In the genomic region with DNA sequence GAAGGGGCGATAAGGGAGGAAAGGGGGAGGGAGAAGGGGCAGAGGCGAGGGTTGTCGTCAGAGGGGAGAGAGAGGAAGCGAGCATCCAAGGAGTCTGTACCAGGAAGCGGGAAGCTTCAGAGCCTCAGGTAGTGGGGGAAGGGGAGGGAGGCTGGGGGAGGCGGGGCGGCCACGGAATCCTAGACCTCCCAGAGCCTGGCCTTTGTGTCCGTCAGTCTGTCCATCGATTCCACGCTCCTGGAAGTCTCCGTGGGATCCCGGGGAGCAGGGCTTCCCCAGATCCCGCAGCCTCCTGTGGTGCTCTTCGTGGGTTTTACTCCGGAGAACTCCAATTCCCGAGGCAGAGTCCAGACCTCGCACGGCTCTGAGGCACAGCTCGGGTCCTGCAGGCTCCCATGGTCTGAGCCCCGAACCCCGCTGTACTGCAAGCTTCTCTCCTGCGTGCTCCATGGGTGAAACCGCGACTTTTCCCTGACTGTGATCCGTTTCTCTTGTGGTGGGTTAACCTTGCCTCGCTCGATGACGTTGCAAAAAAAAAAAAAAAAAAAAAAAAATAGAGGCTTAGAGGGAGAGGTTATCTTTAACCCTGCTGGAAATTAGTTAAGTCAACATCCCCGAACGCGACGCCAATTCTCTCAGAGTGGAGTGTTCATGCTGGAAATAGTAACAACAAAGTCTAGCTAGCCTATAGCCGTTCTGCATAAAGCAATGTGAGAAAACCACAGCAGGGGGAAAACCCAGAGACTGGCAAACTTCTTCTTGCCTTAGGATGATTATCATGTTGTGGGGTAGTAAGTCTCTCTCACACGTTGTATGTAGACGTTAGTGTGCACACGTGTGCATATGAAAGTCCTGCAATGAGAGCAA, we compare ENCODE assay signal across 8 mouse cellular contexts. TPM values are rescaled to one million over a fixed set of nuclear protein-coding genes. Genes with fewer than 3 reads are reported as not detected.
A peak's percentile ranks its signal among the peaks of the same experiment; 100 is the strongest.
DNase-seq lines count a peak whose midpoint lies in the region; ATAC-seq and TF ChIP-seq lines count a peak whose summit lies in the region.

No protein-coding gene starts in this region.

- peak overlapping the region; percentile 78 for H3K9ac ChIP-seq in embryonic facial prominence, embryonic 14.5 days (ENCODE audit: low read depth, low read length)
- peak overlapping the region; percentile 60 for H3K9ac ChIP-seq in hindbrain, embryonic 14.5 days
- peak overlapping the region; percentile 73 for H3K9ac ChIP-seq in liver, postnatal 0 days (replicated peaks)

- H3K4me2 ChIP-seq in embryonic facial prominence, embryonic 14.5 days (ENCODE audit: low read depth, low read length) = peak overlapping the region; percentile 93
- H3K4me2 ChIP-seq in hindbrain, embryonic 14.5 days (replicated peaks) = peak overlapping the region; percentile 87
- H3K4me2 ChIP-seq in liver, postnatal 0 days (ENCODE audit: low read depth, low read length) = peak overlapping the region; percentile 94

- 1% methylated on average over 28 of the region's 37 CpGs for WGBS in embryonic facial prominence, embryonic 14.5 days
- WGBS in hindbrain, embryonic 14.5 days = 2% methylated on average over 36 of the region's 37 CpGs
- WGBS in liver, postnatal 0 days (ENCODE audit: insufficient replicate concordance) = 2% methylated on average over 34 of the region's 37 CpGs

- H3K4me3 ChIP-seq in embryonic facial prominence, embryonic 14.5 days (ENCODE audit: low read depth, low read length) = peak overlapping the region; percentile 61
- H3K4me3 ChIP-seq in hindbrain, embryonic 14.5 days (replicated peaks; ENCODE audit: low read length) = peak overlapping the region; percentile 41
- H3K4me3 ChIP-seq in liver, postnatal 0 days (ENCODE audit: low read depth, low read length) = peak overlapping the region; percentile 53

- H3K27ac ChIP-seq in embryonic facial prominence, embryonic 14.5 days (replicated peaks; ENCODE audit: low read depth, low read length) = peak overlapping the region; percentile 71
- H3K27ac ChIP-seq in hindbrain, embryonic 14.5 days = no peak overlapping the region
- peak overlapping the region; percentile 66 for H3K27ac ChIP-seq in liver, postnatal 0 days (ENCODE audit: low read depth)

- no peak for TF ChIP-seq CTCF in liver, postnatal 0 days (IDR thresholded peaks at IDR 0.05; ENCODE audit: low read depth)

- no peaks in the 10 kb centered on the region for H3K27me3 ChIP-seq in embryonic facial prominence, embryonic 14.5 days (replicated peaks; ENCODE audit: control insufficient read depth, insufficient read depth, low read length)
- peaks cover 7% of the 10 kb centered on the region; the same call in 1 of the 2 replicates for H3K27me3 ChIP-seq in hindbrain, embryonic 14.5 days (ENCODE audit: control insufficient read depth, insufficient read depth, low read length)
- no peaks in the 10 kb centered on the region for H3K27me3 ChIP-seq in liver, postnatal 0 days (ENCODE audit: insufficient read depth, low read length)

- no peak for TF ChIP-seq EP300 in liver, postnatal 0 days (IDR thresholded peaks at IDR 0.05; ENCODE audit: low read depth)

- no peaks in the 10 kb centered on the region for H3K9me3 ChIP-seq in embryonic facial prominence, embryonic 14.5 days (ENCODE audit: control insufficient read depth, low read length)
- no peaks in the 10 kb centered on the region for H3K9me3 ChIP-seq in hindbrain, embryonic 14.5 days (ENCODE audit: control insufficient read depth, low read length)
- H3K9me3 ChIP-seq in liver, postnatal 0 days (ENCODE audit: low read length) = peaks cover 2% of the 10 kb centered on the region; the same call in 1 of the 2 replicates

- ATAC-seq in embryonic facial prominence, embryonic 14.5 days (ENCODE audit: low read depth) = peak; percentile 74
- peak; percentile 68 for ATAC-seq in hindbrain, embryonic 14.5 days (ENCODE audit: low FRiP score)
- ATAC-seq in liver, postnatal 0 days = peak; percentile 65

- intact Hi-C loops in left cerebral cortex, postnatal 10 days (cut with DNase I) = no loop called here

- no peaks in the 10 kb centered on the region for H3K36me3 ChIP-seq in embryonic facial prominence, embryonic 14.5 days (ENCODE audit: control insufficient read depth, insufficient read depth, low read length)
- H3K36me3 ChIP-seq in hindbrain, embryonic 14.5 days (replicated peaks; ENCODE audit: control insufficient read depth, insufficient read depth) = no peaks in the 10 kb centered on the region
- no peaks in the 10 kb centered on the region for H3K36me3 ChIP-seq in liver, postnatal 0 days (replicated peaks; ENCODE audit: insufficient read depth, low read length)

- DNase-seq in cerebellum, adult 18-20 months = peak; percentile 14 to 22
- no peak for DNase-seq in cerebellum, postnatal 36 days
- peak; percentile 86 for DNase-seq in CD4-positive, CD25-positive, alpha-beta regulatory T cell, adult 2 months (ENCODE audit: low read depth, low spot score)
- DNase-seq in embryonic facial prominence, embryonic 14.5 days (ENCODE audit: low spot score) = peak; percentile 67
- DNase-seq in hindbrain, embryonic 14.5 days (ENCODE audit: low spot score) = no peak
- peak; percentile 38 for DNase-seq in liver, postnatal 0 days
- DNase-seq in retina, postnatal 1 day = peak; percentile 46
- DNase-seq in left cerebral cortex, postnatal 10 days (ENCODE audit: extremely low spot score in 1 of 2, low spot score in 2 of 2) = no peak

- H3K4me1 ChIP-seq in embryonic facial prominence, embryonic 14.5 days (ENCODE audit: control insufficient read depth, insufficient read depth, low read length) = peaks cover 13% of the 10 kb centered on the region
- H3K4me1 ChIP-seq in hindbrain, embryonic 14.5 days (replicated peaks; ENCODE audit: control insufficient read depth, insufficient read depth, low read length) = peaks cover 10% of the 10 kb centered on the region; the same call in 1 of the 2 replicates
- H3K4me1 ChIP-seq in liver, postnatal 0 days (ENCODE audit: insufficient read depth) = peaks cover 14% of the 10 kb centered on the region

RNA-seq across cellular contexts. Expression of gene Gm42791, which starts 20.6 kb away (rescaled TPM):
- 2.2 TPM in 1 of 2 replicates, not detected in the other for polyA plus RNA-seq in embryonic facial prominence, embryonic 14.5 days (2014; fragmentation: Nextera tagmentation; extraction: Ambion mirVana)
- polyA plus RNA-seq in hindbrain, embryonic 14.5 days (2014; fragmentation: Nextera tagmentation; extraction: Ambion mirVana) = 0.33 and 2.6 TPM in 2 replicates
- 0.42 TPM in 1 of 2 replicates, not detected in the other for polyA plus RNA-seq in liver, postnatal 0 days (2015; fragmentation: Nextera tagmentation; extraction: Ambion mirVana)
- 10 to 100 TPM in 1 of 2 experiments, 1 to 10 TPM in 1; 6.0 to 18.1 TPM for total RNA-seq in left cerebral cortex, postnatal 10 days (2021)

Comparison
In these comparisons a context has a peak if more than half of its experiments do, and no peak if none do; other contexts are left out.
1. DNase-seq: peak in cerebellum, adult 18-20 months (2 of 2), CD4-positive, CD25-positive, alpha-beta regulatory T cell, adult 2 months (single experiment), embryonic facial prominence, embryonic 14.5 days (single experiment), liver, postnatal 0 days (single experiment) and retina, postnatal 1 day (single experiment); none in cerebellum, postnatal 36 days (0 of 2), hindbrain, embryonic 14.5 days (single experiment) and left cerebral cortex, postnatal 10 days (0 of 2).
2. Peak in every context shown above with its lines, with median percentiles within 50 percentile points of each other: ATAC-seq, H3K4me2 ChIP-seq, H3K4me3 ChIP-seq and H3K9ac ChIP-seq.